Mouse (Mus musculus): ENCODE measurements around the gene Apeh. TPM values are rescaled to one million over a fixed set of nuclear protein-coding genes. Genes with fewer than 3 reads are reported as not detected.

Gene Apeh
- total and polyA plus RNA-seq, 2 experiments from 2014 or later = 32.8 to 43.5 TPM

DNA sequence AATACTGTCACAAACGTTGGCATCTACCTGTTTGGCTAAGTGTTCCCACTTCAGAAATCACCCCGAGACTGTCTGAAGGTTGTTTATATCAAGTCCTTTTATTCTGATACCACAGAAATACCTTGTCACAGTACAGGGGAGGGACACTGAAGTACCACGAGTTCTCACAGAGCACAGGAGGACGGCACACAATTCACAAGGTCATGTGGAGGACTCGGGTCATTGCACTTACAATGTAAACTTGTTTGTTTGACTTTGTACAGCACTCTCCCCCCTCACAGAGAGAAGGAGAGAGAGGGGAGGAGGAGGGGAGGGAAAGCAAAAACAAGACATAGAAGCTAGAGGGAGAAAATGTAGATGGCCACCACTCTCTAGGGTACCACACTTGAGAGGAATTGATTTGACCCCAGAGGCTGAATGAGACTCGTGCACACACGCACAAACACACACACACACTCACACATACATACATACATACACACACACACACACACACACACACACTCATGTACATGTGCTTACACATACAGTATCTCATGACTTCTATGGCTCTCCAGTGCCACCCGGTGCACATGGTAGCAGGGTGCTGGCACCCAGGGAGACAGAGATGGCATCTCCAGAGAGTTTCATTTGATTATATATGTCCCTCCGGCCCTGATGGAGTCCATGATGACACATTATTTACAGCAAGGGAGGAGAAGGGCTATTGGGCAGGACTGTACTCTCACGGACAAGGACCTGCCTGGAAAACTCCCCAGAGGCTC, 1.7 kb upstream of the Apeh start:
- Histone ChIP-seq H3K27ac (ENCODE audit: low read depth) (no peak overlapping the region), H3K4me2 (ENCODE audit: low read depth, low read length) (no peak overlapping the region), H3K27me3 (ENCODE audit: control insufficient read depth, insufficient read depth, low read length) (no peaks in the 10 kb centered on the region), H3K36me3 (replicated peaks; ENCODE audit: control insufficient read depth, insufficient read depth, low read length) (peaks cover 12% of the 10 kb centered on the region), H3K9me3 (replicated peaks; ENCODE audit: control insufficient read depth, low read length) (no peaks in the 10 kb centered on the region), H3K4me3 (ENCODE audit: low read depth, low read length) (no peak overlapping the region), H3K4me1 (ENCODE audit: control insufficient read depth, insufficient read depth) (peaks cover 10% of the 10 kb centered on the region; the same call in 1 of the 2 replicates), H3K9ac (replicated peaks; ENCODE audit: low read depth, low read length) (no peak overlapping the region)
- no peak for DNase-seq (ENCODE audit: low spot score)
- no peak for ATAC-seq (ENCODE audit: insufficient read depth, low read depth)
- TF ChIP-seq CTCF (IDR thresholded peaks at IDR 0.05; ENCODE audit: low read depth) (no peak; the same call in 1 of the 2 replicates), EP300 (IDR thresholded peaks at IDR 0.05; ENCODE audit: low read depth) (no peak)
- 55% methylated on average over 10 of the region's 10 CpGs for WGBS

DNA sequence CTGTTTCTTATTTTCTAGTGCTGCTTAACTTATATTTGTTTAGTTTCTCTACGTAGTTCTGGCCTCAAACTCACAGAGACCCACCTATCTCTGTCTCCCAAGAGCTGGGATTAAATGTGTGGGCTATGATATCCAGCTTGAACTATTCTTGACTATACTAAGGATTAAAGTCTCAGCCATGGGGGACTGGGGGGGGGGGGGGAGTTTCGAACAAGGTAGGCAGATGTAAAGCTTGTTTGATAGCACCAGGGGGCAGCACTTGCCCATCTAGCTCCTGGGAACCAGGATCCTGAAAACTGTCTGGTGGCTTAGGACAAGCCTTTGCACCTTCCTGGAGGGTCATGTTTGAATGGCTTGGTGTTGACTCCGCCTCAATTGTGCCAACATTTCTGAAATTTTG, 1.1 kb upstream of the Apeh start:
- no peaks in the 10 kb centered on the region for H3K27me3 ChIP-seq (ENCODE audit: control insufficient read depth, insufficient read depth, low read length)

DNA sequence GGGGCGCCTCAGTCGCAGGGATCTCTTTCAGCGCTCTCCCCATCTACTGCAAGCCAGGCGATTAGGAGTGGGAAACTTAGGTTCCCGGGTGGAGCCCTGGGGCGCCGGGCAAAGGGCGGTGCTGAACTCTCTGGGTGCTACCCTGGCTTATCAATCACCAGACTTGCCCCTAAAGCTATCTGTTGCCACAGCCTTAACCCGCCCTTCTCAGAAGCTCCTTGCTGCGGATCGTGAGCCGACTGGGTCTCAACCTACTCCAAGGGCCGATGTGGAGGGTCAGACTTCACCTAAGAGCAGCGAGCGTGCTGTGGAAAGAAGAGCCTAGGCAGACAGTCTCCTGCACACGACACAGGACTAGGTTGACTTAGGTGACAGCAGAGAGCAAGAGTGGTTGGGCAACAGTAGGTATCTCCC, 599 bp upstream of the Apeh start:
- no peak for TF ChIP-seq EP300 (IDR thresholded peaks at IDR 0.05; ENCODE audit: low read depth)
- TF ChIP-seq CTCF (IDR thresholded peaks at IDR 0.05; ENCODE audit: low read depth) = no peak
- Histone ChIP-seq H3K4me2 (ENCODE audit: low read depth, low read length) (peak overlapping the region; percentile 91), H3K4me3 (ENCODE audit: low read depth, low read length) (peak overlapping the region; percentile 80), H3K4me1 (ENCODE audit: control insufficient read depth, insufficient read depth) (peaks cover 10% of the 10 kb centered on the region; the same call in 1 of the 2 replicates), H3K27me3 (ENCODE audit: control insufficient read depth, insufficient read depth, low read length) (no peaks in the 10 kb centered on the region), H3K27ac (ENCODE audit: low read depth) (peak overlapping the region; percentile 81), H3K9ac (replicated peaks; ENCODE audit: low read depth, low read length) (peak overlapping the region; percentile 75), H3K9me3 (replicated peaks; ENCODE audit: control insufficient read depth, low read length) (no peaks in the 10 kb centered on the region), H3K36me3 (replicated peaks; ENCODE audit: control insufficient read depth, insufficient read depth, low read length) (peaks cover 23% of the 10 kb centered on the region)
- ATAC-seq (ENCODE audit: insufficient read depth, low read depth) = peak; percentile 12
- DNase-seq (ENCODE audit: low spot score) = no peak
- under 1% methylated on average over 16 of the region's 16 CpGs for WGBS

More for the DNA sequence above, 1.1 kb upstream of the Apeh start:
- Histone ChIP-seq H3K4me3 (ENCODE audit: low read depth, low read length) (peak overlapping the region; percentile 80), H3K4me2 (ENCODE audit: low read depth, low read length) (peak overlapping the region; percentile 91), H3K27ac (ENCODE audit: low read depth) (no peak overlapping the region), H3K4me1 (ENCODE audit: control insufficient read depth, insufficient read depth) (peaks cover 10% of the 10 kb centered on the region; the same call in 1 of the 2 replicates), H3K36me3 (replicated peaks; ENCODE audit: control insufficient read depth, insufficient read depth, low read length) (peaks cover 18% of the 10 kb centered on the region), H3K9me3 (replicated peaks; ENCODE audit: control insufficient read depth, low read length) (no peaks in the 10 kb centered on the region), H3K9ac (replicated peaks; ENCODE audit: low read depth, low read length) (no peak overlapping the region; the same call in 1 of the 2 replicates)
- ATAC-seq (ENCODE audit: insufficient read depth, low read depth) (peak; percentile 40; the same call in 1 of the 2 replicates), DNase-seq (ENCODE audit: low spot score) (peak; percentile 85)
- 7% methylated on average over 3 of the region's 3 CpGs for WGBS
- no peak for TF ChIP-seq EP300 (IDR thresholded peaks at IDR 0.05; ENCODE audit: low read depth)
- peak; percentile 78 for TF ChIP-seq CTCF (IDR thresholded peaks at IDR 0.05; ENCODE audit: low read depth)

DNA sequence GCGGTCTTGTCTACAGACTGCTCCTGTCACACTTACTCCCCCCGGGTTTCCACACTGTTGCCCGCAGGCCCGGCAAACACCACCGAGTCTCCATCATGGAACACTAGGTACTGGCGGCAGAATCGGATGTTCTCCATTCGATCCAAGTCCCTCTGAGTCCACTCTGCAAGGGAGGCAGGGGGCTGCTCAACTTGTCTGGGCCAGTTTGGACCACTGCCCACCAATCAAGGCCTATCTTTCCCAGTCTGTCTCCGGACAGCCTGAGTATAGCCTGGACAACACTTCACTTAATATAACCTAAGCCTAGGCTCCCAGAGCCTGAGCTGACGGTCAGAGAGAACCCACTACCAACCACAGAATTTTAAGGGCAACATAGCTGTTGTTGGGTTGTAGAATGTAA, 820 bp downstream of the Apeh start:
- H3K27me3 ChIP-seq (ENCODE audit: control insufficient read depth, insufficient read depth, low read length) = no peaks in the 10 kb centered on the region
- no peak for TF ChIP-seq CTCF (IDR thresholded peaks at IDR 0.05; ENCODE audit: low read depth)
- H3K4me3 ChIP-seq (ENCODE audit: low read depth, low read length) = peak overlapping the region; percentile 80
- DNase-seq (ENCODE audit: low spot score) (no peak), ATAC-seq (ENCODE audit: insufficient read depth, low read depth) (no peak)
- H3K27ac ChIP-seq (ENCODE audit: low read depth) = peak overlapping the region; percentile 81; the same call in 1 of the 2 replicates
- peaks cover 37% of the 10 kb centered on the region for H3K36me3 ChIP-seq (replicated peaks; ENCODE audit: control insufficient read depth, insufficient read depth, low read length)
- H3K4me1 ChIP-seq (ENCODE audit: control insufficient read depth, insufficient read depth) = peaks cover 10% of the 10 kb centered on the region; the same call in 1 of the 2 replicates
- no peaks in the 10 kb centered on the region for H3K9me3 ChIP-seq (replicated peaks; ENCODE audit: control insufficient read depth, low read length)
- peak overlapping the region; percentile 91 for H3K4me2 ChIP-seq (ENCODE audit: low read depth, low read length)
- 64% methylated on average over 10 of the region's 10 CpGs for WGBS
- H3K9ac ChIP-seq (replicated peaks; ENCODE audit: low read depth, low read length) = peak overlapping the region; percentile 75

DNA sequence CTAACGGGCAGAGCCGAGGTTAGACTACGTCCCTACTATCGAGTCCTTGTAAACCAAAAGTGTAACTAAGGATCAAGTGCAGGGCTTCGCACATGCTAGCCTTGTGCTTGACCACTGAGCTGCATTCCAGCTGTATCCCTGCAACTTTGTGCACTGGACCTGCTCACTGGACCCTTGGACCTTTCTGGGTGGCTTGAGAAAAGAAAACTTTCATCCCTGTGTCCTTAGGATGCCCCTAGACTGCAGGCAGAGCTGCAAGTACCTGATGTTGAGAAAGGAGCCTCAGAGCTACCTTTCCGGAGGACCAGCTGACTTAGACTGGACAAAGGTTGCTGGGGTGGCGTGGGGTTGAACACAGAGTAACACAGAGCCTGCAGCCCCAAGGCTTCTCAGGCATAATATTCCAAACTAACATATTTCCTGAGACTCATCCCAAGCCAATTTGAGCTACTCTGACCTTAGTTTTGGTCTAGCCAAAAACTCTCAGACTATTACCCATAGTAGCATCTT, 3.7 kb downstream of the Apeh start:
- TF ChIP-seq CTCF (IDR thresholded peaks at IDR 0.05; ENCODE audit: low read depth) = no peak
- no peak for TF ChIP-seq EP300 (IDR thresholded peaks at IDR 0.05; ENCODE audit: low read depth)
- Histone ChIP-seq H3K4me2 (ENCODE audit: low read depth, low read length) (no peak overlapping the region), H3K27ac (ENCODE audit: low read depth) (no peak overlapping the region), H3K4me3 (ENCODE audit: low read depth, low read length) (no peak overlapping the region), H3K36me3 (replicated peaks; ENCODE audit: control insufficient read depth, insufficient read depth, low read length) (peaks cover 66% of the 10 kb centered on the region), H3K9me3 (replicated peaks; ENCODE audit: control insufficient read depth, low read length) (no peaks in the 10 kb centered on the region), H3K4me1 (ENCODE audit: control insufficient read depth, insufficient read depth) (peaks cover 10% of the 10 kb centered on the region; the same call in 1 of the 2 replicates), H3K27me3 (ENCODE audit: control insufficient read depth, insufficient read depth, low read length) (no peaks in the 10 kb centered on the region), H3K9ac (replicated peaks; ENCODE audit: low read depth, low read length) (no peak overlapping the region)
- DNase-seq (ENCODE audit: low spot score) (no peak), ATAC-seq (ENCODE audit: insufficient read depth, low read depth) (no peak)
- WGBS = 96% methylated on average over 7 of the region's 7 CpGs

Measured in heart, postnatal 0 days (tissue).